Mouse (Mus musculus) adrenal gland, postnatal 25 days (tissue): ENCODE results near the gene Zfp13. TPM values are rescaled to one million over a fixed set of nuclear protein-coding genes. Genes with fewer than 3 reads are reported as not detected.

Source experiments
- DNase-seq: peaks from one replicate; pipeline ENCODE4 v3.0.0; 2021; ENCODE audit warnings: mixed read lengths
- total RNA-seq: library from RNA; stranded (reverse); gene quantifications from 2 replicates; pipeline ENCODE4 v1.2.3, GENCODE M21; 2021

Gene Zfp13
- total RNA-seq, 1 experiment from 2014 or later: 12.8 TPM

GRCm38 (mm10) chr17:23592208-23592925, 6.9 kb downstream of the Zfp13 start:
- DNase-seq: peak; percentile 96

DNA sequence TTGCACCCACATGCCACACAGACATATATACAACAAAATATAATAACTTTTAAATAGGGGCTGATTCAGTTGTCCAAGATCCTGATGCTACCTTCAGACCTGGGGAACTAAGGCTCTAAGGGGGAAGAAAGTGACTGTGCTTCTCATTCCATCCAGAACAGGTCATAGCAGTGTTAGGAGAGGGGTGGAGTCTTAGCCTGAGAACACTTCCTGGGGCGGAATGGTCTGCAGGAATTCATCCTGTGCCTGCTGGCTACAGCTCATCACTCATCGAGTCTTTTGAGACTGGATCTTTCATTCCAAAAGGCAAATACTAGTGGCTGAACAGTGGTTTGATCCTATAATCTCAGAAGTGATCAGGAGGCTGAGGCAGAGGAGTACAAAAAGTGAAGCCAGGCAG, 12.0 kb downstream of the Zfp13 start:
- DNase-seq: no peak

GRCm38 (mm10) chr17:23585721-23586491, 13.4 kb downstream of the Zfp13 start:
- peak; percentile 10 for DNase-seq

DNA sequence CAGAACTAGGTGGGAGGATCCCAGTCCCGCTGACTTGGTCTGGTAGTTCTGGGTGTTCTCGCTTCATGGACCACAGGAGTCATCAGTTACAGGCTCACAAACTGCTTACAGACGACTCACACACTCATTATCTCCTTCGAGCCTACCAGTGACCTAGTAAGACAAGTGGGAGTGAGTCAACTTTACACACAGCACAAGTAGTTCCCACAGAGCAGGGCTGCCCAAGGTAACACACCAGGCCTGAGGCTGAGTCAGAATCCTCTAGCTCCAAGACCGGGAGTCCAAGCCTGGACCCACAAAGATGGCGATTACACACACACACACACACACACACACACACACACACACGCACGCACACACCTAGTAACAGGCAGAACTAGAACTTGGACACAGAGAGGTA, 14.5 kb downstream of the Zfp13 start:
- peak; percentile 35 for DNase-seq

- DNase-seq: no peak
Measured at GRCm38 (mm10) chr17:23575951-23576552, 23.2 kb downstream of the Zfp13 start.

GRCm38 (mm10) chr17:23574130-23574529, 25.2 kb downstream of the Zfp13 start:
- no peak for DNase-seq

GRCm38 (mm10) chr17:23572059-23572458, 27.2 kb downstream of the Zfp13 start:
- DNase-seq: no peak

GRCm38 (mm10) chr17:23571084-23571483, 28.2 kb downstream of the Zfp13 start:
- no peak for DNase-seq

DNA sequence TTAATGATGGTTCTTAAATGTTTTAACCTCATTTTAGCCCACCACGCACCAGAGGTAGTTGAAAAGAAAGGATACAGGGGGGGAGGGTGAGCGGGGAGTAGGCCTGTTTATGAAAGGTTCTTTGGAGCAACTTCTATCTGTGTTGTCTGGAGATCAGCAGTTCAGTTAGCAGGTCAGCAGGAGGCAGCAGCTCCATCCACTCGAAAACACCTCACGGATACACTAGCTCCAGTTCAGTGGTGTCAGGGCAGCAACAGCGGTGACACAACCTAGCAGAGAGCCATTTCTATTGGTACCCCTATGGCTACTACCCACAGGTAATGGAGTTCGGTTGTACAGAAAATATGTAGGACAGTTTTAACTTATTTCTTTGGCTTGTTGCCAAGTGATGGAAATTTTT, 29.3 kb downstream of the Zfp13 start:
- no peak for DNase-seq

- no peak for DNase-seq
Measured at GRCm38 (mm10) chr17:23568370-23568769, 30.9 kb downstream of the Zfp13 start.

- DNase-seq: no peak
Measured at GRCm38 (mm10) chr17:23566787-23567186, 32.5 kb downstream of the Zfp13 start.

DNA sequence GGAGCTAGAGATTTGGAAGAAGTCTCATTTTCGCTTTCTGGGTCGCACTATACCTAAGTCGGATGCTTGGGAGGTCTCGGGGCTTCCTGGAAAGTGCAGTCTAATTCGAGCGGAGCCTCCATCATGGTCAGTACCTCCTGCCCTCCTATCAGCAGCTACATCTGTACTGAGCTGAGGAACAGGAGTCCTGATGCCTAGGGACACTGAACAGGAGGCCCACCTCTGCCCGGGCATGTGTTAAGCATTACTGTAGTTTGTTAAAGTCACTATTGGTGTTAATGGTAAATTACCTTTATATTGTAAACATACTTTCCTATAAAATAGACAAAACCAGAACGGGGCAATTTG, 34.9 kb downstream of the Zfp13 start:
- DNase-seq: no peak

GRCm38 (mm10) chr17:23563595-23564367, 35.5 kb downstream of the Zfp13 start, which contains the start of gene Zfp213:
Gene Zfp213 (minus strand): TSS chr17:23564238.
- peak; percentile 98 for DNase-seq

DNA sequence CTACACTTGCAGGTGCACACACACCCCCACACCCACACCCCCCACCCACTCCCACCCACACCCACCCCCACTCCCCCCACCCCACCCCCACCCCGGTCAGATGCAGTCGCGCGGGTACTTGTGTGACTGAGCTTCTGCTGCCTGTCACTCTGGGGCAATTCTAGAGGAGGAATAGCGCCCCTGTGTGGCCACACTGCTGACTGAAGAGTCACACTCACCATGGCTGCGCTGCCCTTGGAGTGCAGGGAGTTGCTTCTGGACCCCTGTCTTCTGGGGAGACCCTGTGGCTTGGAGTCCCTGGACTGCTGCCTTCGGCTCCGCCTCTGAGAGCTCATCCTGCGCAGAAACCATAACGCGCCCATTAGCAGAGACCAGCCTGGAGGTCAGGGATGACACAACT, 39.5 kb downstream of the Zfp13 start:
- DNase-seq: peak; percentile 72

- no peak for DNase-seq
Measured at GRCm38 (mm10) chr17:23555243-23555916, 43.9 kb downstream of the Zfp13 start.

DNA sequence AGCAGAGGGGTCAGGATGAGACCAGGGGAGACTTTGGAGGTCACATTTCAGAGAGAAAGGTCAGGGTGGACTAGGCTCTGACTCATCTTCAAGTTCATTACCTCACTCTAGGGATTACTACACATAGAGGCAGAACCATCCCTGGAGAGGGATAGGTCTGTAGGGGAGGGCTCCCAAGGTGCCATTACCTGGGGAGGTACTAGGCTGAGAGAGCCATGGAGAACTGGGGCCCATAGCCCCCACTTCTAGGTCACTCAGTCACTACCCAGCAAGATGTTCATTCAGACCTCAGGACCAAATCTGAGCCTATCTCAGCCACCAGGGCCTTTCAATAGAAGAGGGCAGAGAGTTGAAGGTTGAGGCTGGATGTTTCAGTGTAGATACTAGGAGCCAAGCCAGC, 45.0 kb downstream of the Zfp13 start:
- no peak for DNase-seq

- peak; percentile 71 for DNase-seq
Measured at GRCm38 (mm10) chr17:23553634-23554120, 45.6 kb downstream of the Zfp13 start.

DNA sequence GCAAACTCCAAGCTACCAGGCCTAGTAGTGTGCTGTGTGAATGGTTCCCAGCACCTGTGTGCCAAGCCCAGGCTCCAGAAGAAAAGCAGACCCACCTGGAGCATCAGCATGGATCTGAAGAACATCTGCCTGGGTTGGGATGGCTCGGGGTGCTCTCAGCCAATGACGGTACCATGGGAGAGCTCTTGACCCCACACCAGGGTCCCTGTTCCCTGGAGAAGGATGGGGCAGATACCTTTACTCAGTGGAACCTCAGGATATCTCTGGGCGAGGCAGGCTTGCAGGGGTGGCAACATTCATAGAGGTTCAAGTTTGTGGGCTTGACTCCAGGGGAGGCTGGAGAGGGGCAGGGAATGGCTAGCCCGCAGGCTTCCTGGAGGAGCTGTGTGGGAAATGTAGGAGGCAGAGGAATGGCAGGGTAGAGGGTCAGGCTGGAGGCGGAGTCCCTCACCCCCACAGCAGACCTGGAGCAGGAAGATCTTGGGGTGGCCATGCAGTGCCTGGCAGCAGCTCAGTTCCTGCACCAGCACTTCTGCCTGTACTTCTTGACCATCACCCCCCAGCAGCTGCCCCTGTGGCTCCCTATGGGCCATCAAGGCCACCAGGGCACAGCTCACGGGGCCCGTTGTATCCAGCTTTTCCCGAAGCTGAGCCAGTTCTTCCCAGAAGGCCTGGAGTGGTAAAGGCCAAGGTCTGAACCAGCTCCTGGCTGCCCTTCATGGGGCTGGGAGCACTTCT, 46.2 kb downstream of the Zfp13 start:
- no peak for DNase-seq

GRCm38 (mm10) chr17:23551963-23552362, 47.3 kb downstream of the Zfp13 start:
- no peak for DNase-seq

GRCm38 (mm10) chr17:23551416-23551815, 47.9 kb downstream of the Zfp13 start:
- DNase-seq: no peak

- no peak for DNase-seq
Measured at GRCm38 (mm10) chr17:23550856-23551255, 48.4 kb downstream of the Zfp13 start.
